Mouse (Mus musculus): ENCODE measurements around the gene Myo10. TPM values are rescaled to one million over a fixed set of nuclear protein-coding genes. Genes with fewer than 3 reads are reported as not detected.

The Myo10 gene
- polyA plus RNA-seq, 1 experiment: 26.1 TPM

- DNase-seq: no peak
- Histone ChIP-seq H3K4me3 (ENCODE audit: control insufficient read depth, insufficient read depth, low read length) (no peak overlapping the region), H3K4me1 (replicated peaks; ENCODE audit: control insufficient read depth, insufficient read depth, low read length) (no peaks in the 10 kb centered on the region), H3K27ac (ENCODE audit: control insufficient read depth, insufficient read depth, low read length) (no peak overlapping the region), H3K36me3 (ENCODE audit: control insufficient read depth, insufficient read depth, low read length) (no peaks in the 10 kb centered on the region), H3K27me3 (ENCODE audit: control insufficient read depth, insufficient read depth, low read length) (no peaks in the 10 kb centered on the region)
- 57% methylated on average over 9 of the region's 9 CpGs for WGBS
- no peak for TF ChIP-seq POLR2A (IDR thresholded peaks at IDR 0.05; ENCODE audit: control insufficient read depth, extremely low read depth, insufficient read depth, low read length, poor library complexity)
- no peak for TF ChIP-seq CTCF (IDR thresholded peaks at IDR 0.05; ENCODE audit: borderline replicate concordance, control insufficient read depth, extremely low read depth, insufficient read depth, low read length, poor library complexity)
Observed at GRCm38 (mm10) chr15:25642214-25643058, 20.1 kb downstream of the Myo10 start.

- DNase-seq: no peak
- Histone ChIP-seq H3K4me3 (ENCODE audit: control insufficient read depth, insufficient read depth, low read length) (no peak overlapping the region), H3K27me3 (ENCODE audit: control insufficient read depth, insufficient read depth, low read length) (no peaks in the 10 kb centered on the region), H3K27ac (ENCODE audit: control insufficient read depth, insufficient read depth, low read length) (no peak overlapping the region), H3K4me1 (replicated peaks; ENCODE audit: control insufficient read depth, insufficient read depth, low read length) (no peaks in the 10 kb centered on the region), H3K36me3 (ENCODE audit: control insufficient read depth, insufficient read depth, low read length) (no peaks in the 10 kb centered on the region)
- 90% methylated on average over 4 of the region's 4 CpGs for WGBS
- TF ChIP-seq CTCF (IDR thresholded peaks at IDR 0.05; ENCODE audit: borderline replicate concordance, control insufficient read depth, extremely low read depth, insufficient read depth, low read length, poor library complexity) (no peak), POLR2A (IDR thresholded peaks at IDR 0.05; ENCODE audit: control insufficient read depth, extremely low read depth, insufficient read depth, low read length, poor library complexity) (no peak)
Observed at GRCm38 (mm10) chr15:25645862-25646261, 23.5 kb downstream of the Myo10 start.

- WGBS: 96% methylated on average over 2 of the region's 2 CpGs
- TF ChIP-seq POLR2A (IDR thresholded peaks at IDR 0.05; ENCODE audit: control insufficient read depth, extremely low read depth, insufficient read depth, low read length, poor library complexity): no peak
- no peak for TF ChIP-seq CTCF (IDR thresholded peaks at IDR 0.05; ENCODE audit: borderline replicate concordance, control insufficient read depth, extremely low read depth, insufficient read depth, low read length, poor library complexity)
- H3K4me3 ChIP-seq (ENCODE audit: control insufficient read depth, insufficient read depth, low read length): no peak overlapping the region
- no peaks in the 10 kb centered on the region for H3K4me1 ChIP-seq (replicated peaks; ENCODE audit: control insufficient read depth, insufficient read depth, low read length)
- no peaks in the 10 kb centered on the region for H3K27me3 ChIP-seq (ENCODE audit: control insufficient read depth, insufficient read depth, low read length)
- no peak overlapping the region for H3K27ac ChIP-seq (ENCODE audit: control insufficient read depth, insufficient read depth, low read length)
- DNase-seq: no peak
- H3K36me3 ChIP-seq (ENCODE audit: control insufficient read depth, insufficient read depth, low read length): no peaks in the 10 kb centered on the region
Observed at GRCm38 (mm10) chr15:25648287-25648686, 26.0 kb downstream of the Myo10 start.

- H3K36me3 ChIP-seq (ENCODE audit: control insufficient read depth, insufficient read depth, low read length): no peaks in the 10 kb centered on the region
- no peak for DNase-seq
- H3K4me3 ChIP-seq (ENCODE audit: control insufficient read depth, insufficient read depth, low read length): no peak overlapping the region
- WGBS: 93% methylated on average over 5 of the region's 5 CpGs
- no peak overlapping the region for H3K27ac ChIP-seq (ENCODE audit: control insufficient read depth, insufficient read depth, low read length)
- TF ChIP-seq CTCF (IDR thresholded peaks at IDR 0.05; ENCODE audit: borderline replicate concordance, control insufficient read depth, extremely low read depth, insufficient read depth, low read length, poor library complexity): no peak
- no peak for TF ChIP-seq POLR2A (IDR thresholded peaks at IDR 0.05; ENCODE audit: control insufficient read depth, extremely low read depth, insufficient read depth, low read length, poor library complexity)
- no peaks in the 10 kb centered on the region for H3K4me1 ChIP-seq (replicated peaks; ENCODE audit: control insufficient read depth, insufficient read depth, low read length)
- H3K27me3 ChIP-seq (ENCODE audit: control insufficient read depth, insufficient read depth, low read length): no peaks in the 10 kb centered on the region
Observed at GRCm38 (mm10) chr15:25650371-25650770, 28.0 kb downstream of the Myo10 start.

GRCm38 (mm10) chr15:25651820-25652219, 29.5 kb downstream of the Myo10 start:
- no peak overlapping the region for H3K4me3 ChIP-seq (ENCODE audit: control insufficient read depth, insufficient read depth, low read length)
- WGBS: 91% methylated on average over 7 of the region's 7 CpGs
- no peak overlapping the region for H3K27ac ChIP-seq (ENCODE audit: control insufficient read depth, insufficient read depth, low read length)
- H3K4me1 ChIP-seq (replicated peaks; ENCODE audit: control insufficient read depth, insufficient read depth, low read length): no peaks in the 10 kb centered on the region
- no peak for DNase-seq
- no peaks in the 10 kb centered on the region for H3K36me3 ChIP-seq (ENCODE audit: control insufficient read depth, insufficient read depth, low read length)
- H3K27me3 ChIP-seq (ENCODE audit: control insufficient read depth, insufficient read depth, low read length): no peaks in the 10 kb centered on the region
- TF ChIP-seq CTCF (IDR thresholded peaks at IDR 0.05; ENCODE audit: borderline replicate concordance, control insufficient read depth, extremely low read depth, insufficient read depth, low read length, poor library complexity) (no peak), POLR2A (IDR thresholded peaks at IDR 0.05; ENCODE audit: control insufficient read depth, extremely low read depth, insufficient read depth, low read length, poor library complexity) (no peak)

- H3K27ac ChIP-seq (ENCODE audit: control insufficient read depth, insufficient read depth, low read length): no peak overlapping the region
- no peak overlapping the region for H3K4me3 ChIP-seq (ENCODE audit: control insufficient read depth, insufficient read depth, low read length)
- DNase-seq: no peak
- TF ChIP-seq POLR2A (IDR thresholded peaks at IDR 0.05; ENCODE audit: control insufficient read depth, extremely low read depth, insufficient read depth, low read length, poor library complexity) (no peak), CTCF (IDR thresholded peaks at IDR 0.05; ENCODE audit: borderline replicate concordance, control insufficient read depth, extremely low read depth, insufficient read depth, low read length, poor library complexity) (no peak)
- no peaks in the 10 kb centered on the region for H3K4me1 ChIP-seq (replicated peaks; ENCODE audit: control insufficient read depth, insufficient read depth, low read length)
- H3K27me3 ChIP-seq (ENCODE audit: control insufficient read depth, insufficient read depth, low read length): no peaks in the 10 kb centered on the region
- WGBS: 95% methylated on average over 5 of the region's 5 CpGs
- H3K36me3 ChIP-seq (ENCODE audit: control insufficient read depth, insufficient read depth, low read length): no peaks in the 10 kb centered on the region
Observed at GRCm38 (mm10) chr15:25652368-25652767, 30.0 kb downstream of the Myo10 start.
